Mouse (Mus musculus) thymus, postnatal 25 days (tissue): Measurements from ENCODE around the gene Ggps1.

Experiments used
- DNase-seq: peaks from one replicate; pipeline ENCODE4 v3.0.0; 2022

The Ggps1 gene

DNA sequence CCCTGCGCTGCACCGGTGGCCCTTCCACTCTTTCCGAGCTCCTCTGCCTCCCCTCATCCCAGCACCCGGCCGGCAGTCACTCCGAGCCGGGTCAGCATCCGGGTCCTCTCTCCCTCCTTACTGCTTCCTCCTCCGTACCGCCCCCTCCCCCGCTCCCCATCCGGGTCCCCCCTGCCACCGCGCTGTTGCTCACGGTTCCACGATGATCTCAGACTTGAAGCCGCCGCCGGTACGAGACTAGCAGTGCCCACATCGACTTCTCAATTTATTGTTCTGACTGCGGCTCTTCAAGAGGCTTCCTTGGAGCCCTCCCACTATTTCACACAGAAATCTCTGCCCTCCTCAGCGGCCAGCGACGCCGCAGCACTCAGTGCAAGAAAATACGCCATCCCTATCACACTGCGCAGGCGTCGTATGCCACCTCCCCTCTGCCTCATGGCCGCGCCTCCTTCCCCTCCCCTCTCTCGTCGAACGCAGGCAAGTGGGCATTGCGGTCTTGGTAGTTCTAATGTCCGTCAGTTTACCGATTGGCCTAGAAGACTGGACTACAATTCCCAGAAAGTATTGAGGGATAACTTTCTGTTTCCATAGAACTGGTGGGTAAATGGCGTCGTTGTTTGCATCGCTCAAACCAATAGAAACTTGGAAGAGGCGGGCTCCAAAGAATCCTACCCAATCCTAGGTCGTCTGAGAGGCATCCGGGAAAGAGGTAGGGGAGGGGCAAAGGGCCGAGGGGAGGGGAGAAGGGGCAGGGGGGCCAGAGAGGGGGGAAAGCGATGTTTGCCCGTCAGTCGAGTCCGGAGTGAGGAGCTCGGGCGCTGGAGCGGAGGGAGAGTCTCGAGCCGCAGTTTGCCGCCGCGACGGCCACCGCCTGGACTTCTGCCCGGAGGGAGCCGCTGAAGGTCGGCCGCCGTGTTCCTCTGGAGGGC is at the start of gene Ggps1, which contains the start of gene Arid4b:
Ggps1 (minus strand) TSS at position 476 of the 929 bp plus-strand sequence.
Arid4b (plus strand) TSS at position 220 of the 929 bp plus-strand sequence.
- peak; percentile 94 for DNase-seq

DNA sequence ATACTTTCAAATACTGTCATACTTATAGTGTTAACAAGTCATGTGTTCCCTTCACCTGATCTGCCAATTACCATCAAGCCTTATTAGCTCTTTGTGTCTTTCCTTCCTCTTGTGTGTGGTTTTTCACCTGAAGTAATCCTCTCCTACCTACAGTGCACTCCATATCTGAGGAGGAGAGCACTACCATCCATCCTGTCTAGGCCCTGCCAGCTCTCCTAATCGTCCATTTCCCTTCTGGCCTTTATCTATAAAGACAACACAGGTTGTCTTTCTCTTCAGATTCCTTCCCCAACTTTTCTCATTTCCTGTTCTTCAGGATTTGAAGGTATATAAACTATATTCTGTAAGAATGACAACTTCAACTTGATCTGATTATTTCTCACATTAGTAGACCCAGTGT is 47.9 kb upstream of the Ggps1 start:
- DNase-seq: no peak

DNA sequence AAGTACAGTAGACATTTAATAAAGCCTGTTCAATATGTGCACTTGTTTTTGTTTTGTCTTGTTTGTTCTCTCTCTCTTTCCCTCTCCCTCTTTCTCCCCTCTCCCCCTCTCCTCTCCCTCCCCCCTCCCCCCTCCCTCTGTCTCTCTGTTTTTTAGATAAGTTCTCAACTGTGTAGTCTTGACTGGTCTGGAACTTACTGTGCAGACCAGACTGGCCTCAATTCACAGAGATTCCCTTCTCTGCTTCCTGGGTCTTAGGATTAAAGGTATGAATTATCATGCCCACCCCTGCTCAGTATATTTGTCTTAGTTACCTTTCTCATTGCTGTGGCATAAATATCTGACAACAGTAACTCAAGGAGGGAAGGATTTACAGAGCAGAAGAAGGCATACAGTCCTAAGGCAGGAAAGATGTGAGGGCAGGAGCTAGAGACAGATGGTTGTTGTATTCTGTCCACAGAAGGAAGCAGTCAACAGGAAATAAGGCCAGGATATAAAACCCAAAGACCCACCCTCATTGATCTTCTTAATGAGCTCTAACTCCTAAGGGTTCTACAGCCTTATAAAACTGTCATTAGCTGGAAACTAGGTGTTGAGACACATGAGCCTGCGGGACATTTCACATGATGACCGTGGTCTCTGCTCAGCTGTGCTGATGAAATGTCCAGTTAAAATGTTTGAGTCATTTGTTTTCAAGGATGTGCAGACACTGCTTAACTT is 47.0 kb upstream of the Ggps1 start:
- DNase-seq: no peak

DNA sequence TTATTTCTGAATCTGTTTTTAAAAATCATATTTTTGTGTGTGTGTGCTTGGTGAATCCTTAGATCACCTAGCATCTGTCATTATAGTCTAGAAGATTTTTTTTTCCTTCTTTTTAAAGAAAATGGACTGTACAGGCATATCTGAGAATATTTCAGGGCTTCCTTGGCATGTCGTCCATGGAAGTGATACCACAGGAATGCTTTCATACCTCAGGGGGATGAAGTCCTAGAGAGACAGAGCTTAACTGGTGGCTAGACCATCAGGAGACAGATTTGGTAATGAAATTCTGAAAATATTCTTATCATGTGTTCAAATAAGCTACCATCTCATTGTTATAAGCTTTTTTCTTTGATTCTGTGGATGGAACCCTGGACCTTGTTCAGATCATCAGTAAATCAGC is 39.7 kb upstream of the Ggps1 start:
- no peak for DNase-seq

DNA sequence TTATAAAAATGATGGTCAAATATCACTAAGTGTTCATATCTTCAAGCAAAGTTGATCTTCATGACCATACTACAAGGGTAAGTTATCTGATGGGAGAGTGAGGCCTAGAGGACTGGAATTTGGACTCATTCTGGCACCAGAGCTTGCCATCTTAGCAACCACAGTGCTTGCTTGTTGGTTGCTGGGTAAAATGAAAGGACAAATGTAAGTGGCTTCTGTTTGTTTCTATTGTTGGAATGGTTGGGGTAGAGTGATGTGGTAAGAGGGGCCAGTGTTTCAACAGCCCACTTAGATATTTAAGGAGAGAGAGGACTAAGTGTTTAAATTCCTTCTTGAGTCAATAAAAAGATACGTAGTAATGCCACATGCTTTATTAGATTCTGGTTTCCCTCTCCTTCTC is 25.4 kb upstream of the Ggps1 start:
- no peak for DNase-seq

DNA sequence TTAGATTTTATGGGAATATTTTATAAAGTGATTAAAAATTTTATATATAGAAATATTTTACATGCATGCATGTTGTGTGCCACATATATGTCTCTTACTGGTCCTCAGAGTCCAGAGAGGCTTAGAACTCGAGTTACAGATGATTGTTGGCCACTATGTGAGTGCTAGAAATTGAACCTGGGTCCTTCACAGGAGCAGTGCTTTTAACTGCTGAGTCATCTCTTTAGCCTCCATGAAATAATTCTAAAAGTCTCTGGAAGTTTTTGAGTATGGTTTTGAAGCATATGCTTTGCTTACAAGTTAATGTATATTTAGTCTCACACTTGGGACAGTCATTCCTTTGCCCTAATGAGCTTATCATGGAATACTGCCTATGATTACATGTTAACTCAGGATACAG is 12.0 kb upstream of the Ggps1 start:
- DNase-seq: no peak

DNA sequence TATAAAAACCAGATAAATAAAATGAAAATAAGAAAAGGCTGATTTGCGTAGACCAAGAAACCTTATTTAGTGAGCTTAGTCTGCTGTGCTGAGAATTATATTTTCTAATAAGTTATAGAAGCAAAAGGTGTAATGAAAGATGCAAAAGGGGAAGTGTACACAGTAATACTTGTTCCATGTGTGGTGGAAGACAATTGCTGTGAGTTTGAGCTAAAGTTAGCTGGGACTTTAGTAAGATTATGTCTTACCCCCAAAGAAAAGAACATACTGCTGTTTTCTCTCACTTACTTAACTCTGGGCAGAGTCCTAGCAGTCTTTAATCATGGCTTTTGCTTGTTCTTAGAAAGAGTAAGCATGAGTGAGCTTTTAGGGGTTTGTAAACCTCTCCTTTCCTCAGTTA is 11.1 kb upstream of the Ggps1 start:
- no peak for DNase-seq

DNA sequence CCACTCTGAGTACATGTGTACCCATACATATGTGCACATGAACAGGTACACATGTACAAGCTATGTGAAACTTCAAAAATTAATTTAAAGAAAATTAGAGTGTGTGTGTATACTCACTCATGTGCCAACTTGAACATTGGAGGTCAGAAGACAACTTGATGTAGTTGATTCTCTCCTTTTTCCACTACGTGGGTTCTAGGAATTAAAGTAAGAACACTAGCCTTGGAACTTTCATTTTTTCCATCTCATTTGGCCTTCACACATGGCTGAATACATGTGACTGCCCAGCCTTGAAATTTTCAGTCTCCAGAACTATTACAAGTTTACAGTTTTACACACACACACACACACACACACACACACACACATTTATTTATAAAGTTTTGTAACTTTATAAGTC is 6.0 kb upstream of the Ggps1 start:
- DNase-seq: no peak

DNA sequence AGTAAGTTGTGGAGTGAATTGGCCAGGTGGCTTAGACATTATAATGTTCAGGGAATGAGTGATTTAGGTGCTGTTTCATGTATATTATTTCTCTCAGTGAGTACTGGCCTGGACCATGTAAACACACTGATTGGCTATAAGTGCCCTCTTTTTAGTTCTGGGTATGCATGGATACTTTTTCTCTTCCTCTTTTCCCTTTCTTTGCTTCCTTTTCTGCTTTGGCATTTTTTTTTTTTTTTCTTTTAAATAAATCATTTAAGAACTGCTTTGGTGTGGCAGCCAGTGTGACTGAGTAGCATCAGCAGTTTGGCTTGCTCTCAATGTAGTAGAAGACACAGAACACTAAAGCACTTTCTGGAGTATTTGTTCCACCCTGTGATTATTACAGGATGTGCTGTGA is 4.7 kb upstream of the Ggps1 start:
- DNase-seq: no peak

DNA sequence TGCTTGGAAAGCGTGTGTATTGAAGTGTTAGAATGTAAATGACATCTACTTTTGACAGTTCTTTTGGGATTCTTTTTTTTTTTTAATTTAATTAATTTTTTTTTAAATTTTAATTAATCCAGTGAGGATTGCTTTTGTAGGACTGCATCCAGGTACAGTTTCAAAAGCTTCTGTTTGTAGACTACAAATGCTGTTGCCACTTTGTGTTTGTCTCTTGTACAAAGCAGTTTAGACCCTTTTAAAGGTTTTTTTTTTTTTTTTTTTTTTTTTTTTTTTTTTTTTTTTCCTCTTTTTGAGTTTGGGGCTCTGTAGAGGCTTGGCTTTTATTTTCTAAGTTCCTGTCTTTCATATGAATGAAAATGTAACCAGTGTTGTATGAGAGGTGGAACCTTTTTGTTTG is 2.4 kb upstream of the Ggps1 start:
- DNase-seq: no peak

DNA sequence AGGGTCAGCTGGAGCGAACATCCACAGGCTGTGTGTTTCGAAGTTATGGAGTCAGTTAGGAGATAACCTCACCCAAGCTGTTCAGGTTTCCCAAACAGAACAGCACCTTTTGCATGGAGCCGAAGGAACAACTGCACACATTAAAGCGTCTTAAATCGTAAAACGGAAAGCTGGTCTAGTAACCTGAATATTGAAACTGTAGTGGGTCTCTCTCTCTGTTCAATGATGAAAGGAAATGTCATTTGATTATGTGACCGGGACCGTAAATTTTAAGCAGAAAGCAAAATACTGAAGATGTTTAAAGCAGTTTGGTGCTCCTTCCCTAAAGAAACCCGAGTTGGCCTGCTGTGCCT is 1.7 kb upstream of the Ggps1 start:
- no peak for DNase-seq

DNA sequence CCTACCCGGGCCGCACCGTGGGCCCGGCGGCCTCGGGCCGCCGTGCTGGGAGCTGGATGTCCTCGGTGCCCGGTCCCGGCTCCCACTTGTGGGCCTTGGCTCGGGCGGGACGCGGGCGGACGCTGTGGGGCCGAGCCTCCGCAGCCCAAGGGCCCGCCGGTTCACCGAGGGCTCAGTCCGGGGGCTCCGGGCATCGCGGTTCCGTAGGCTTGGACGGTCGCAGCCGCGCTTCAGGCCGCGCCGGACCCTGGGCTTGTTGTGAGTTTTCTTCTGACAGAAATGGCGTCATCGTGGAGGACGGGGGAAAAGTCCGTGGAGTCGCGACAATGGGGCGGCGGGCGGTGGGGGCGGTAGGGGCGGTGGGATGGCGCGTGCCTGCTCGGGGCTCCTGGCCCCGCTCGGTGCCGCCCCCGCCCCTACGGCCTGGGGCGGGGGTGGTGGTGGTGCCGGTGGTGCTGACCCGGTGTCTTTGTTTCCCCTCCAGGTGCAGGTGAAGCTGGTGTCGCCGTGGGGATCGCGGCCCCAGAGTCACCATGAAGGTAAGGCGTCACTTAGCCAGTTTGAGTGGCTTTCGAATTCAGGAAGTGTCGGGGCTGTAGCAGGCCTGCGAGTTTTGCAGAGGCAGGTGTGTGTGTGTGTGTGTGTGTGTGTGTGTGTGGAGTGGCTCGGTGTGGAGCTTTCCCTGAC is 1.2 kb upstream of the Ggps1 start:
- DNase-seq: peak; percentile 68

DNA sequence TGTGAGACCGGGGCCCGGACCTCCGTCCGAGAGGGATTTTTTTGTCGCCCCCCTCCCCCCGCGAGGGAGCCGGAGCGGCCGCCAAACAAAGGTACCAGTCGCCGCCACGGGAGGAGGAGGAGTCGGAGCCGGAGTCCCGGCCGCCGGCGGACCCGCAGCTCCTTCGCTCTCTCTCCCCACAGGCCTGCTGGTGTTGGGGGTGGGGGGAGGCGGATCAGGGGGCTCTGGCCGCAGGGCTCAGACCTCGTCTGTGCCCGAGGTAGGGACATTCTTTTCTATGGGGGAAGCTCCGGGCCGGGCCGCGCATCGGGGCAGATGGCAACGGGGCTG is 619 bp upstream of the Ggps1 start:
- DNase-seq: no peak

DNA sequence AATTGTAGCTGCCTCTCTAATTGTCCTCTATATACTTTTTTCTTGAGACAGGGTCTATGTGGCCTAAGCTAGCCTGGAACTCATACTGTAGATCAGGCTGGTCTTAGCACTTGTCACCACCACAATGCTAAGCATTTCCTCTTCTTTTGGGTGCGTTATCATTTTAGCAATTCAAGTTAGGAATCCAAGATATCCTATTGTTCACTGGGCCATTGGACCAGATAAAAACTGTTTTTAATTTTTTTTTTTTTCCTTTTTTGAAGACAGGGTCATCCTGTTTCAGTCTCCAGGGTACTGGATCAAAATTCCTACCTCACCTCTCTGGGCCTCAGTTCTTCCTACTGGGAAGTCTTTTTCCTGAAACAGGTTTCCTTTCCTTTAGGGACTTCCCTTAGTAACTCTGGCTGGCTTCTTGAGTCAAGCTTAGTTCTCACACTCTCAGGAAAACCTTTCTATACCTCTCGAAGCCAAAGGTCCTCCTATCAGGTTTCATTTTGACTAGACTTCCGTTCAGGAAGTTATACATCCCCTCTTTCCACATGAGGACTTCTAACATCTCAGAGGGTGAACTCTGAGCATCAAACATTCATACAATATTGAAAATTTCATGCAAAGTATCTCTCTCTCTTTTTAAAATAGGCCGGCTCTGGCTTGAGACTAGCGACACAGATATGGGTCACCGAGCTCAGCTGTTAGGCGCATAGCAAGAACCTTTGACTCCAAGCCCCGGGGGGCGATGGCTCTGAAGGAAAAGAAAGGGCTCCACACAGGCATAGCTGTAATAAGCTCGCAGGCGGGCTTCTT is 877 bp downstream of the Ggps1 start:
- no peak for DNase-seq

DNA sequence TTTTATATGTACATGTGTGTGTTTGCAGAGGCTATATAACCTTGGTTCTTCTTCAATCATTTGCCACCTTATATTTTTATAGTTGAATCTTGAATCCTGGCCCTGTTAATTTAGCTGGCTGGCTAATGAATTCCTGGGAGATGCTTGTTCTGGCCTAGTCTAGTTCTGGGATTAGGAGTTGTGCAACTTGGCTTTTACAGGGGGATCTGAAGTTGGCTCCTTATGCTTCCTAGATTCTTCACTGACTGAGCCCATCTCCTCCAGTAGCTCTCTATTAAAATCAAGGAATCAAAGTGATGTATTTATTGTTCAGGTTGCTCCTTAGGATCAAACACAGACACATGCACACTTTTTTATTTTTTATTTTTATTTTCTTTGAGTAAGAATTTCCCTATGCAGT is 3.7 kb downstream of the Ggps1 start:
- no peak for DNase-seq

DNA sequence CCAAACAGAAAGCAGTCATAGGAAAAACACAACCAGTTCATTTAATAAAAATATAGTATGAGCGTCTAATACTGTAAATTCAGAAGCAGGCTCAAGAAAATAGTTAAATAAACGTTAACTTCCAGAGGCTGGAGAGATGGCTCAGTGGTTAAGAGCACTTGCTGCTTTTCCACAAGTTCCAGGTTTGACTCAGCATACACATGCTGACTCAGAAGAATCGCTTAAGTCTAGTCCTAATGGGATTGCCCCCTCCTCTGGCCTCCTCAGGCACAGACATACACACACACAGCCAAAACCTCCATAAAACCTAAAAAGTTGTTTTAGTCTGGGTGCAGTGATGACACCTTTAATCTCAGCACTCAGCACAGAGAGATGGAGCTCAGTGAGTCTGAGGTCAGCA is 6.5 kb downstream of the Ggps1 start:
- no peak for DNase-seq

DNA sequence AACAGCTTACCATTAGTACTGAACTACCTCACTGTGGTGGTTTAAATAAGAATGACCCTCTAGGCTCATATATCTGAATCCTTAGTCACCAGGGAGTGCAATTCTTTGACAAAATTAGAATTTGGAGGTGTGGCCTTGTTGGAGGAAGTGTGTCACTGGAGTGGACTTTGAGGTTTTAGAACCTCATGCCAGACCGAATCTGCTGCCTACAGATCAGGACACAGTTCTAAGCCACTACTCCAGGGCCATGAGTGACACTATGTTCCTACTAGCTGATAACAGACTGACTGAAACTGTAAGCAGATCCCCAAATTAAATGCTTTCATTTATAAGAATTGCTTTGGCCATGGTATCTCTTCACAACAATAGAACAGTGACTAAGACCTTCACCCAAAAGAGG is 13.4 kb downstream of the Ggps1 start:
- DNase-seq: no peak

DNA sequence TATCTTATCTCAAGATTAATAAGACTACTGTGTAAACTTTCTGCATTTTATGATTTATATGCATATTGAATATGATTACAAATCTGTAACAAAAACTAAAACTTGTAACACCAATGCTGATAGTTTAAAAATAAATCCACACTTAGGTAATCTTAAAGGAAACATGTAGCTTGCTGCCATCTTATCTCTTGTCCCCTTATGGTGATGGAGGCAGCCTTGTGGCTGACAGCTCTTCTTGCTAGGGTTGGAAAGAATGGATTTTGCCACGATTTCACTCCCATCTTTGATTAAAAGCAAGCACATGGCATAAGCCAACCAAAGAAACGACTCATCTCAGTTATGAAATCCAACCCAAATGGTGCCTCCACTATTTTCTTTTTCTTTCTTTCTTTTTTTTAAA is 18.8 kb downstream of the Ggps1 start:
- DNase-seq: no peak

DNA sequence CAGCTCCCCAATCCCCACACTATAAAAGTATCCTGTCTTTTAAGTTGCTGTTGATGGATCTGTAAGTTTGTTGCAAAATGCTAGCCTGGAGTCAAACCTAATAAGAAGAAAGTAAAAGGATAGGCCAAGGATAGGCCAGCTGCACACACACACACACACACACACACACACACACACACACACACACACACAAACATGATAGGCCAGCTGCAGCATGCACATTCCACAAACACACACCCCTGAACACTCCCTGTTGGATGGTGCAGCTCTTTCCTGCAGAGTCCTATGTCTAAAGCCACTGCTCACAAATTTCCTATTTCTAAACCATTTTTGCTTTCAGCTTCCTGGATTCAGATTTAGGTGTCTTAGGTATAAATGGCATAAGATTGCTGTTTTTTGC is 19.4 kb downstream of the Ggps1 start:
- DNase-seq: no peak

DNA sequence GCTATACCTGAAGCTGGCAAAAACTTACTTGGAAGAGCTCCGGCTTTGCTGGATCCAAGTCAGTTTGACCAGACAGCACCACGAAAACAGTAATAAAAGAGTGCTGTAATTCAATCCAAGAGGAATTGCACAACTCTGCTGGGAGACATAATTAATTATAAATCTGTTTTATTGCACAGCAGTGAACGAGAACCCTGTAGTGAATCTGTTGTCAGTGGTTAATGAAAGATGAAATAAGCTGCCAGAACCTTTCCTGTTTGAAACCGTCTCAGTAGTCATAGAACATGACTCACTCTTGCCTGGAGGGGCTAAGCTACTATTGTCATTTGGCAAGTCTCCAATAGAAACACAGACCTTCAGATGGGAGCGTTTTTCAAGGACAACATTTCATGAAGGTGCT is 23.1 kb downstream of the Ggps1 start:
- DNase-seq: no peak

DNA sequence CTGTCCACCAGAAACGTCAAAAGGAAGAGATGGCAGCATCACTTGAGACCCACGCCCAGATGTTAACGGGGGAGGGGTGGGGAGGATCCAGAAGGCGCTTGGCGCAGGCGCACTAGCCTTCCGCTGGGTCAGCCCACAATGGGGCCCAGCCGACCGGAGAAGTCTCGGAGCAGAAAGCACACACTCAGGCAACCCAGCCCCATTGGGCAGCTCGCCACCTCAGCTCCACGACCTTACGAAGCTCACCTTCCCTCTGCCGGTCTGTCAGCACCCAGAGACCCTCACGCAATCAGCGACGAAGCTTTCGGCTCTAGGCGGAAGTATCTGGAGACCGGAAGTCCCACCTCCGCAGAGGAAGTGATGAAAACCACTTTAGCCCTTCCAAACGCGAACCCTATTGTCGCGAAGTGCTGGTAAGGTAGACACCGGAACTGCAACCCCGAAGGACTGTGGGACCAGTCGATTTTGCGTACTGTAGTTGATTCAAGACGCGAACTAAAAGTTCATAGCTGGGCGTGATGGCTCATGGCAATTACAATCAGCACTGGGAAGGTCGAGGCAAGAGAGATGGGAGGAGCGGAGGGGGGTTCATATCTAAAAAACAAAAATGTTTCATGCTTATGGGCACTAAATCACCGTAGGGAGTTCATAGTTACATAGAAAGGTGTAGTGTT is 23.9 kb downstream of the Ggps1 start, which contains the start of gene Tbce:
Tbce (minus strand) TSS at position 347 of the 674 bp plus-strand sequence.
- DNase-seq: peak; percentile 92

DNA sequence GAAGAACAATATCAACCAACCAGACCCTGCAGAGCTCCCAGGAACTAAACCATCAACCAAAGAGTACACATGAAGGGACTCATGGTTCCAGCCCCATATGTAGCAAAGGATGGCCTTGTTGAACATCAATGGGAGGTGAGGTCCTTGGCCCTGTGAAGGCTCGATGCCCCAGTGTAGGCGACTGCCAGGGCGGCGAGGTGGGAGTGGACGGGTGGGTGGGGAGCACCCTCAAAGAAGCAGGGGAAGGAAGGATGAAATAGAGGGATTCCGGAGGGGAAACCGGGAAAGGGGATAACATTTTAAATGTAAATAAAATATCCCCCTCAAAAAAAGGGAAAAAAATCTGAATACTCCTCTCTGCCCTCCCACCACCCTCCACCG is 24.4 kb downstream of the Ggps1 start:
- DNase-seq: no peak
